Mouse (Mus musculus) CH12.LX (cell line): ENCODE measurements around the gene Fam149a.

ENCODE experiments used
- CTCF ChIP-seq, 2 experiments: IDR thresholded peaks in 1 of 2; conservative IDR thresholded peaks in 1 of 2; 2 replicates each; pipeline ENCODE4 v1.5.1; 2011 to 2012; ENCODE audit warnings: low read depth in 2 of 2, low read length in 2 of 2, improper control_type of control experiment in 1 of 2, inconsistent platforms in 1 of 2, mild to moderate bottlenecking in 1 of 2, moderate library complexity in 1 of 2
- ELF1 ChIP-seq: IDR thresholded peaks from 2 replicates; pipeline ENCODE4 v1.6.1; 2014; ENCODE audit warnings: low read depth, mild to moderate bottlenecking, inconsistent platforms, low read length, improper control_type of control experiment
- EP300 ChIP-seq: IDR thresholded peaks from 2 replicates; pipeline ENCODE4 v1.6.1; 2011; ENCODE audit warnings: low read length, improper control_type of control experiment
- POLR2A ChIP-seq: IDR thresholded peaks from 2 replicates; pipeline ENCODE4 v1.6.1; 2011; ENCODE audit warnings: low read depth, mild to moderate bottlenecking, improper control_type of control experiment, low read length
- POLR2AphosphoS2 ChIP-seq: IDR thresholded peaks from 2 replicates; pipeline ENCODE4 v1.6.1; 2011; ENCODE audit warnings: low read depth, low read length, improper control_type of control experiment
- TCF12 ChIP-seq: IDR thresholded peaks from 2 replicates; pipeline ENCODE4 v1.6.1; 2014; ENCODE audit warnings: low read depth, mild to moderate bottlenecking, inconsistent platforms, low read length, improper control_type of control experiment
- USF1 ChIP-seq: IDR thresholded peaks from 2 replicates; pipeline ENCODE4 v1.6.1; 2014; ENCODE audit warnings: low read depth, mild to moderate bottlenecking, inconsistent platforms, low read length, improper control_type of control experiment
- ZKSCAN1 ChIP-seq: IDR thresholded peaks from 2 replicates; pipeline ENCODE4 v1.6.1; 2012; ENCODE audit warnings: low read depth, inconsistent platforms, low read length, improper control_type of control experiment, borderline replicate concordance

DNA sequence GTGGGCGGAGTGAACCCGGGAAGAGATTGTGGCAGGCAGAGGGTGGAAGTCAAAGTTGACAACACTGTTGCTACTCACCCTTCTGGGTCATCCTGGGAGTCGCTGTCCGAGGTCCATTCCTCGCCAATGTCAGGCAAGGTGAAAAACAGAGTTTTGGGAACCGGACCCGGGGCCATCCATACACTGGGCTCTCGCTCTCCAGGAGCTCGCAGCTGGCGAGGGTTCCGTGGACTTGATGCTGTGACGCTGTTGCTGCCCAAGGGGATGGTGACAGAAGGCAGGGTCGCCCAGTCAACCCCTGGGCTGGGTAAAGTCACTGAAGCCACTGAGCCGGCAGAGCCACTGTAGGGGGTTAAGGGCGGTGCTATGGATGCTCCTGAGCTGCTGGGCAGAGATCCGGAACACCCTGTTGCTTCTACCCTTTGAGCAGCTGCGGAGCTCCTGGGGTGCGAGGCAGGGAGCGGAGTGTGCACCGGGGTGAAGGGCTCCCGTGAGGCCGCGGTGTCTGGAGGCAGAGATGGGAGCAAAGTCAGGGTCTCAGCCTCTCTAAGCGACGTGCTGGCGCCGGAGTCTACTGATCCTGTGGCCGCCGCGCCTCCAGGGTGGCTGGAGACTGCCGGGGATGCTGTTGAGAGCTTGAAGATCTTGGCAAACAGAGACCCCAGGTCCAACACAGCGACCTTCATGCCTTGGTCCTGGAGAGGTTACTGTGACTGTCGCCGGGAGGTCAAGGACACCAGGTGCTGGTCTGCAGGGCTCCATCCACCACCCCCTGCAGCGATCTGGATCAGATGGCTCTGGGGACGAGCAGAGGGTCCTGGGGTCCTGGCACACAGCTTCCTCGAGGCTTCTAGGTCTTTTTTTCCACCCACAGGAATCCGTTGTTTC is 772 bp downstream of the Fam149a start:
- TF ChIP-seq POLR2A (no peak), CTCF (conservative IDR thresholded peaks at IDR 0.05 in 1 of 2, IDR thresholded peaks at IDR 0.05 in 1 of 2; ENCODE audit: low read depth in 2 of 2, low read length in 2 of 2) (no peak), ELF1 (no peak), ZKSCAN1 (no peak), USF1 (no peak), TCF12 (no peak), POLR2AphosphoS2 (no peak), EP300 (no peak)
